ENCODE assay signal across 20 mouse cellular contexts in genomic region chr19:44432084-44432483, GRCm38 (mm10). TPM values are rescaled to one million over a fixed set of nuclear protein-coding genes. Genes with fewer than 3 reads are reported as not detected.
DNase-seq lines count a peak whose midpoint lies in the region; TF ChIP-seq lines count a peak whose summit lies in the region.
"Had no signal": no experiment of that assay in that cellular context is flagged by ENCODE, and none has a peak within 500 bp of the region (broad histone marks: within the 10 kb centered on the region; RNA-seq: fewer than 3 reads in every experiment).

No protein-coding gene starts in this region.

- 79% methylated on average over 5 of the region's 5 CpGs for WGBS in kidney, adult 2 months
- WGBS in lung, adult 2 months, result 78% methylated on average over 5 of the region's 5 CpGs

- no peak for TF ChIP-seq POLR2A in kidney, adult 2 months (IDR thresholded peaks at IDR 0.05; ENCODE audit: low read depth, low read length)
- TF ChIP-seq POLR2A in lung, adult 2 months (IDR thresholded peaks at IDR 0.05; ENCODE audit: borderline replicate concordance, extremely low read depth, low read depth, low read length), result no peak

- no peaks in the 10 kb centered on the region for H3K27me3 ChIP-seq in kidney, adult 2 months (replicated peaks; ENCODE audit: control insufficient read depth, insufficient read depth, low read length)
- H3K27me3 ChIP-seq: embryonic facial prominence, embryonic 12.5 days; embryonic facial prominence, embryonic 15.5 days; hindbrain, embryonic 12.5 days; hindbrain, embryonic 15.5 days had no signal

- no peak; the same call in 1 of the 2 replicates for TF ChIP-seq CTCF in kidney, adult 2 months (conservative IDR thresholded peaks at IDR 0.05; ENCODE audit: insufficient read depth, insufficient read length, low read depth, low read length)
- peak; percentile 17; the same call in 1 of the 2 replicates for TF ChIP-seq CTCF in lung, adult 2 months (IDR thresholded peaks at IDR 0.05; ENCODE audit: insufficient read depth, low read length)

- H3K27ac ChIP-seq in kidney, adult 2 months (ENCODE audit: insufficient read depth, low read depth, low read length), result no peak overlapping the region
- H3K27ac ChIP-seq: embryonic facial prominence, embryonic 12.5 days; embryonic facial prominence, embryonic 15.5 days; gastrocnemius, adult 2 months; hindbrain, embryonic 12.5 days; hindbrain, embryonic 15.5 days had no signal

- peak; percentile 24 for DNase-seq in kidney, adult 2 months
- DNase-seq in kidney, postnatal 14 days, result no peak
- DNase-seq in lung, adult 2 months, result no peak
- no peak for DNase-seq in lung, postnatal 4 days
- peak; percentile 20 for DNase-seq in R1 (ENCODE audit: low read depth, low spot score)
- DNase-seq in adrenal gland, adult (ENCODE audit: inconsistent age in 2 of 2, low spot score in 1 of 2), result no peak
- DNase-seq: adrenal gland, adult 2 months; adrenal gland, postnatal 14 days; cerebellum, adult 11 months; cerebellum, adult 2 months; cerebellum, adult 9-11 months; cerebellum, postnatal 25 days; forebrain, postnatal 0 days; gastrocnemius, adult 2 months; gastrocnemius, postnatal 14 days; heart, adult 11 months had no signal

- no peaks in the 10 kb centered on the region for H3K4me1 ChIP-seq in kidney, adult 2 months (ENCODE audit: control insufficient read depth, insufficient read depth, low read length)
- H3K4me1 ChIP-seq in lung, adult 2 months (ENCODE audit: control insufficient read depth, insufficient read depth, low read length), result no peaks in the 10 kb centered on the region
- H3K4me1 ChIP-seq: embryonic facial prominence, embryonic 12.5 days; embryonic facial prominence, embryonic 15.5 days; hindbrain, embryonic 12.5 days; hindbrain, embryonic 15.5 days had no signal

- no peak overlapping the region for H3K4me3 ChIP-seq in kidney, adult 2 months (ENCODE audit: insufficient read depth, low read depth, low read length)
- no peak overlapping the region for H3K4me3 ChIP-seq in lung, adult 2 months (replicated peaks; ENCODE audit: extremely low read depth, low read depth, low read length)
- H3K4me3 ChIP-seq: embryonic facial prominence, embryonic 12.5 days; embryonic facial prominence, embryonic 15.5 days; gastrocnemius, adult 2 months; hindbrain, embryonic 12.5 days; hindbrain, embryonic 15.5 days had no signal

- no peaks in the 10 kb centered on the region for H3K36me3 ChIP-seq in kidney, adult 2 months (ENCODE audit: control insufficient read depth, insufficient read depth, low read length)
- H3K36me3 ChIP-seq: embryonic facial prominence, embryonic 12.5 days; embryonic facial prominence, embryonic 15.5 days; hindbrain, embryonic 12.5 days; hindbrain, embryonic 15.5 days had no signal

RNA-seq across cellular contexts. Expression of gene Scd1, which starts 24.4 kb away (rescaled TPM):
- polyA plus RNA-seq in kidney, adult 2 months (2012; rRNA removed), result 3,910 and 4,173 TPM in 2 replicates
- polyA plus RNA-seq in lung, adult 2 months (2012; rRNA removed), result 3,425 and 3,454 TPM in 2 replicates

Comparison
In these comparisons a context has a peak if more than half of its experiments do, and no peak if none do; other contexts are left out.
1. DNase-seq: peak in kidney, adult 2 months (single experiment) and R1 (single experiment); none in kidney, postnatal 14 days (single experiment), lung, adult 2 months (single experiment), lung, postnatal 4 days (0 of 2) and adrenal gland, adult (0 of 2).